Mouse (Mus musculus) liver, postnatal 0 days (tissue): ENCODE data around the gene Phf11b. TPM values are rescaled to one million over a fixed set of nuclear protein-coding genes. Genes with fewer than 3 reads are reported as not detected.
"Not testable (repeated sequence)": the region's sequence is repeated elsewhere in the genome, so short reads cannot be mapped to it uniquely, and the experiment has no call there.

ENCODE experiments used
- ATAC-seq: fragments of 200-750 bp; cut with Nextera tagmentation; 2 replicates; pipeline ENCODE4 v1.8.0; 2017; ENCODE audit warnings: mild to moderate bottlenecking, moderate library complexity
- DNase-seq: peaks from one replicate; pipeline ENCODE4 v3.0.0-alpha.2; 2016
- H3K27ac ChIP-seq: fragments of 300-500 bp; sonication (generic); 2 replicates; pipeline ENCODE4 v1.5.1; 2014; ENCODE audit warnings: antibody characterized with exemption, moderate library complexity, mild to moderate bottlenecking, low read depth
- H3K27me3 ChIP-seq: fragments of 300-500 bp; sonication (generic); 2 replicates; pipeline ENCODE4 v1.6.1; 2014; ENCODE audit warnings: low read length, control low read depth, mixed read lengths; ENCODE audit not compliant: insufficient read depth
- H3K36me3 ChIP-seq: fragments of 300-500 bp; sonication (generic); replicated peaks from 2 replicates; pipeline ENCODE4 v1.6.1; 2014; ENCODE audit warnings: mild to moderate bottlenecking, control low read depth, low read length, moderate library complexity, mixed read lengths; ENCODE audit not compliant: insufficient read depth
- H3K4me1 ChIP-seq: fragments of 300-500 bp; sonication (generic); 2 replicates; pipeline ENCODE4 v1.6.1; 2014; ENCODE audit warnings: antibody characterized with exemption, mild to moderate bottlenecking, control low read depth; ENCODE audit not compliant: insufficient read depth
- H3K4me2 ChIP-seq: fragments of 300-500 bp; sonication (generic); 2 replicates; pipeline ENCODE4 v1.6.1; 2014; ENCODE audit warnings: low read depth, mild to moderate bottlenecking, low read length, moderate library complexity, mixed read lengths
- H3K4me3 ChIP-seq: fragments of 300-500 bp; sonication (generic); 2 replicates; pipeline ENCODE4 v1.5.1; 2014; ENCODE audit warnings: low read depth, low read length
- H3K9ac ChIP-seq: fragments of 300-500 bp; sonication (generic); replicated peaks from 2 replicates; pipeline ENCODE4 v1.6.1; 2014; ENCODE audit warnings: mild to moderate bottlenecking, moderate library complexity
- H3K9me3 ChIP-seq: fragments of 300-500 bp; sonication (generic); 2 replicates; pipeline ENCODE4 v1.6.1; 2016; ENCODE audit warnings: mild to moderate bottlenecking, control low read depth, low read length, mixed read lengths
- CTCF ChIP-seq: sonication (generic); IDR thresholded peaks from 2 replicates; pipeline ENCODE4 v1.5.1; 2016; ENCODE audit warnings: antibody characterized with exemption, low read depth
- EP300 ChIP-seq: IDR thresholded peaks from 2 replicates; pipeline ENCODE4 v1.6.1; 2016; ENCODE audit warnings: antibody characterized with exemption, low read depth, mild to moderate bottlenecking
- WGBS: fragments of 180-500 bp; shearing (Covaris S2); extraction: QIAGEN DNeasy Blood & Tissue Kit; methylation state at CpG from one replicate; pipeline ENCODE4 v1.1.7; 2014; ENCODE audit not compliant: insufficient replicate concordance; 5-methylcytosine and 5-hydroxymethylcytosine counted together
- polyA plus RNA-seq: library from polyadenylated mRNA; unstranded; fragments of >200 nt; fragmentation: Nextera tagmentation; extraction: Ambion mirVana; gene quantifications from 2 replicates; pipeline ENCODE4 v1.2.1, GENCODE M21; 2015

Phf11b gene
- polyA plus RNA-seq: 2.1 and 2.6 TPM in 2 replicates

DNA sequence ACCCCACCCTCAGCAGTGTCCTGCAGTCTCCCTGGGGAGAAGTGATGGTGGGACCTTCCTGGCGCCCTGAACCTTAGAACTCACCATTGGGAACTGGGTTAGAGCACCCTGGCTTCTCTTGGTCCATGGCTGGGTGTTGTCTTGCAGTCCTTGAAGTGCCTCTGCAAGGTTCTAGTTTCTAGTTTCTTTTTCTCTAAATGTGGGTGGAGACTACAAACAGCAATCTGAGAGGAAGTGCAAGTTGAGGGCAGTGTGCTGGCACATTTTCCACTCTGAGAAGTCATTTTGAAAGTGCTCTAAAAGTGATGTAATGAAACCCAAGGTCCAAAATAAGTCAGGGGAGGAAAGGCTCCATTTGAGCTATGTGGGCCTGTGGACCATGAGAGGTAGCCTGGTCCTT, at the start of gene Phf11b:
Phf11b (minus strand) TSS at position 163 of the 400 bp plus-strand sequence.
- H3K27me3 ChIP-seq, H3K36me3 ChIP-seq, H3K9ac ChIP-seq, H3K4me3 ChIP-seq, H3K4me2 ChIP-seq, H3K27ac ChIP-seq, DNase-seq, H3K4me1 ChIP-seq, H3K9me3 ChIP-seq: not testable (repeated sequence)
- WGBS: 61% methylated on average over 1 of the region's 1 CpGs
- ATAC-seq: peak; percentile 31; the same call in 1 of the 2 replicates

DNA sequence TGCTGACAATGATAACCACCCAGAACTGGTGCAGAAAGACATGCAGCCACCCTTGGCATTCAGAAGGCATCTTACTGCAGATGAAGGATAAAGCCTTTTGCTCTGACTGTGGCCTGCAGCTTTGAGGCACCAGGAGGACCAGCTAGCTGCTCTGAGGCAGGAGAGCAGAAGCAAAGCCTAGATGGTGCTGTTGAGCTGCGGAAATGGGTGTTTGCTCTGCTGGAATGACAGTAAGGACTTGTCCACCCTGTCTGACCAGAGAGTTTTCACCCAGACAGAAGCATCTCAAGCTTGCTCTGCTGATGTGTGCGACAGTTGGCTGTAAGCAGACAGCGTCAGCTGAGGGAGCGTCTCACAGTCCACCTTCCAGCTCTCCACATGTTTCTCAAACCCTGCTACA, 49.0 kb upstream of the Phf11b start:
- not testable (repeated sequence) for H3K36me3 ChIP-seq, ATAC-seq, H3K4me3 ChIP-seq, DNase-seq, H3K9me3 ChIP-seq, H3K4me1 ChIP-seq, H3K4me2 ChIP-seq, H3K27ac ChIP-seq, H3K27me3 ChIP-seq, H3K9ac ChIP-seq
- WGBS: 76% methylated on average over 4 of the region's 4 CpGs
- TF ChIP-seq CTCF: peak; percentile 30; the same call in 1 of the 2 replicates

DNA sequence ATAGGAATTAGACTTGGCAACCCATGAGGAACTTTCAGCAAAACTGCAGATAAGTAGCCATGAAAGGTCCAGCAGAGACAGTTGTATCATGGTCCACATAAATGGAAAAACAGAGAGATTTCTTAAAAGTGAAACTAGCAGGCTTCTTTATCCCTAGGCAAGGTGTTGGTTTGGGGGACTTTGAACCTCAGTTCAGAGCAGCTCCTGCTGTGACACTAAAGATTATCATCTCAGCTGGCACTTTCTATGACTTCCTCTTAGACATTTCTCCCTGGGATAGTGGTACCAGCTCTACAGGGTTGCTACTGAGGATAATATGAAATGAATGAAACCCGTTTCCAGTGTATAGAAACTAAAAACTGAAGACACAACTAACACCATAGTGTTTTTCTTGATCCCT, 48.4 kb upstream of the Phf11b start:
- no peaks in the 10 kb centered on the region for H3K9me3 ChIP-seq
- DNase-seq (no peak), ATAC-seq (no peak)
- H3K4me2 ChIP-seq: no peak overlapping the region
- H3K36me3 ChIP-seq: no peaks in the 10 kb centered on the region
- no peaks in the 10 kb centered on the region for H3K4me1 ChIP-seq
- no peaks in the 10 kb centered on the region for H3K27me3 ChIP-seq
- H3K4me3 ChIP-seq: no peak overlapping the region
- WGBS: 53% methylated on average over 1 of the region's 1 CpGs
- TF ChIP-seq EP300: no peak
- TF ChIP-seq CTCF: no peak
- H3K27ac ChIP-seq: no peak overlapping the region
- no peak overlapping the region for H3K9ac ChIP-seq

DNA sequence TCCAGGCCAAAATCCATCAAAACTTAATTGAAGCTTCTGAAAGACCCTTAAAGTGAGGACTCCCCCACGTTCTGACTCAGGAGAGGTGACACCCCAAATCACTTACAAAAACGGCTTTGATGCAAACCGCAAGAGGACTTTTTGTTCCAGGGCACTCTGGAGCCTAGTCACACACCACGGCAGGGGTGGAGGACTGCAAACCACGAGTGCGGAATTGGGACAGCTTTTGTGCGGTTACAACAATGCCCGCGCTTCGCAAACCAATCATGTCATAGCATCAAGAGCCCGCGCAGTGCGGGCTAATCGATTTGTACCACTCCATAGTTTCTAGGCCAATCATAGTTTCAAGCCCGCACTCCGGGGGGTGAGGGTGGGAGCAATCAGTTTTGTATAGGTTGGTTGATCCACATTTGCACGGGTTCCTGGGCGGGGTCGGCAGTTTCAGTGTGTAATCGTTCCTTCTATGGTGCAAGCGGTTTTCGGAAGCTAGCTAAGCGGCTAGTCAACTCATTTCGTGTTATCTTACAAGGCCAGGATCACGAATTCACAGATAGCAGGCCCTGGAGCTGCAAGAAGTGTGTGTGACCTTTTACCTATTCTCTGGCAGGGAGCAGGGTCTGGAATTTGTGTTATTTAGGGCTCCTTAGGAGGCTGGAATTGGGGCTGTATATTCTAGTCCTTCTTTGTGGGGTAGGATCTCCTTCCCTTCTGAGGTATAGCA, 29.4 kb upstream of the Phf11b start:
- H3K4me1 ChIP-seq: no peaks in the 10 kb centered on the region
- no peak overlapping the region for H3K4me2 ChIP-seq
- no peak overlapping the region for H3K27ac ChIP-seq
- DNase-seq (no peak), ATAC-seq (no peak)
- H3K36me3 ChIP-seq: no peaks in the 10 kb centered on the region
- H3K4me3 ChIP-seq: no peak overlapping the region
- H3K27me3 ChIP-seq: no peaks in the 10 kb centered on the region
- WGBS: 88% methylated on average over 25 of the region's 25 CpGs
- no peak overlapping the region for H3K9ac ChIP-seq
- TF ChIP-seq CTCF (no peak), EP300 (no peak)
- peaks cover 4% of the 10 kb centered on the region for H3K9me3 ChIP-seq

DNA sequence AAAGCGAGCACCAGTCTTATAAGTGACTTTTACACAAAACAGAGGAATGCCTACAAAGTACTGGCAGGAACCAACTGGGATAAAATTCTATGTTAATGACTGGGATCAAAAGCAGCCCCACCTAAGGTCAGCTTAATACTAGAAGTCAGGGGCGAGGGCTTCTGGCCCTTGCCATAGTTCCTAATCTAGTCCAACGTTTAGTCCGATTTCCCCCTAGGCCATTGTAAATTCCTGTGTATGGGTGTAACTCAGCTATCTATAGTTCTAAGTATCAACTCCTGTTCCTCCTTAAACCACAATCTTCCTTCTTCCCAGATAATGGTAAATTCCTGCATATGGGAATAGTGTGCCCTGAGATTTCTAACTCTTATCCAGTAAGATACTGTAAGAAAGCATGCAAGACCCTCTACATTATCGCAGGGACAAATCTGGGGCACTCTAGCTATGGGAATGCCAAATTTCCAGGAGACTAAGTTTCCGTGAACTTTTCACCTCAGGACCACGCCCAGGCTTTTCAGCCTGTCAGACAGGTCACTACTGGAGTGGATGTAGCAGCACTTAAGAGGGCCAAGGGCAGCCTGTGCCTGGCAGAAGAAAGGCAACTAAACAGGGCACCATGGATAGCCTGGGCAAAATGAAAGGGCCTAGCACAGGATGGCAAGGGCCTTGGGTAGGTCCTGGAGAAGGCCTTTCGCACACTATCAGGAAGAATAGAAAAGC, 25.4 kb upstream of the Phf11b start:
- TF ChIP-seq EP300 (no peak), CTCF (no peak)

DNA sequence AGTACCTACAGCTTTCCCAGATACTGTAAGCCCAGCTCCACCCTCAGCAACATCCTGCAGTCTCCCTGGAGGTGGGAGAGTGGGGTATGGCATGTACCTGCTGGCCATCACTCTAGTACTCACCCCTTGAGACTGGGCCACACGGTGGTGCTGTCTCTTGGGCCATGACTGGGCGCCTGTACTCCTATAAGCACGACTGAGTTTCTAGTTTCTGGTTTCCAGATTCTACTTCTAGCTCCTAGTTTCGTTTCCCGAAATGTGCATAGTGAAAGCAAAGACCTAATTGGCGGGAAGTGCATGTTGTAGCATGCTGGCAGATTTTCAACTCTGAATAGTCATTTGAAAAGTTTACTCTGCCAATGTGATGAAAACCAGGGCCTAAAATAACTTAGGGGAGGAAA, 24.1 kb upstream of the Phf11b start, which contains the start of gene Phf11d:
Phf11d (minus strand) TSS at position 227 of the 401 bp plus-strand sequence.
- TF ChIP-seq CTCF (peak; percentile 11; the same call in 1 of the 2 replicates), EP300 (no peak)
- Histone ChIP-seq H3K9me3 (no peaks in the 10 kb centered on the region), H3K36me3 (no peaks in the 10 kb centered on the region), H3K4me2 (no peak within 1 kb of the TSS), H3K27me3 (no peaks in the 10 kb centered on the region), H3K9ac (no peak within 1 kb of the TSS), H3K4me3 (peak within 1 kb of the TSS; percentile 2; the same call in 1 of the 2 replicates), H3K4me1 (no peaks in the 10 kb centered on the region), H3K27ac (0 out of 2 replicates have a peak within 1 kb of the TSS, but pooled peaks have one; percentile 5)
- 64% methylated on average over 6 of the region's 6 CpGs for WGBS
- ATAC-seq (peak; percentile 51), DNase-seq (no peak)

More for the DNA sequence above, 25.4 kb upstream of the Phf11b start:
- Histone ChIP-seq H3K4me1 (no peaks in the 10 kb centered on the region), H3K27me3 (no peaks in the 10 kb centered on the region), H3K9me3 (no peaks in the 10 kb centered on the region; the same call in 1 of the 2 replicates), H3K36me3 (no peaks in the 10 kb centered on the region), H3K4me2 (no peak overlapping the region), H3K27ac (no peak overlapping the region), H3K9ac (no peak overlapping the region), H3K4me3 (no peak overlapping the region)
- no peak for DNase-seq
- WGBS: 82% methylated on average over 8 of the region's 8 CpGs
- no peak for ATAC-seq
